ENCODE assay signal across 25 mouse cellular contexts in genomic region chr10:85329382-85329781, GRCm38 (mm10). TPM values are rescaled to one million over a fixed set of nuclear protein-coding genes. Genes with fewer than 3 reads are reported as not detected.
A peak's percentile ranks its signal among the peaks of the same experiment; 100 is the strongest.
DNase-seq lines count a peak whose midpoint lies in the region; ATAC-seq and TF ChIP-seq lines count a peak whose summit lies in the region.
"Had no signal": no experiment of that assay in that cellular context is flagged by ENCODE, and none has a peak within 500 bp of the region (broad histone marks: within the 10 kb centered on the region; RNA-seq: fewer than 3 reads in every experiment).

No protein-coding gene starts in this region.

- no peak overlapping the region for H3K4me2 ChIP-seq in hindbrain, embryonic 15.5 days
- no peak overlapping the region for H3K4me2 ChIP-seq in hindbrain, embryonic 11.5 days (replicated peaks; ENCODE audit: low read depth, low read length)
- H3K4me2 ChIP-seq: forebrain, embryonic 13.5 days; heart, embryonic 13.5 days; intestine, embryonic 15.5 days had no signal

- no peaks in the 10 kb centered on the region for H3K9me3 ChIP-seq in hindbrain, embryonic 15.5 days
- H3K9me3 ChIP-seq in hindbrain, embryonic 11.5 days (ENCODE audit: control insufficient read depth, low read length), result no peaks in the 10 kb centered on the region
- H3K9me3 ChIP-seq: forebrain, embryonic 10.5 days; forebrain, embryonic 13.5 days; heart, embryonic 10.5 days; heart, embryonic 13.5 days; intestine, embryonic 15.5 days had no signal

- no peak overlapping the region for H3K9ac ChIP-seq in hindbrain, embryonic 15.5 days
- H3K9ac ChIP-seq in hindbrain, embryonic 11.5 days (ENCODE audit: low read depth, low read length), result no peak overlapping the region
- H3K9ac ChIP-seq: forebrain, embryonic 13.5 days; heart, embryonic 13.5 days; intestine, embryonic 15.5 days had no signal

- H3K4me3 ChIP-seq in hindbrain, embryonic 15.5 days, result no peak overlapping the region
- no peak overlapping the region for H3K4me3 ChIP-seq in hindbrain, embryonic 11.5 days (ENCODE audit: low read depth, low read length)
- H3K4me3 ChIP-seq in left cerebral cortex, adult 2 months, result no peak overlapping the region
- H3K4me3 ChIP-seq: forebrain, embryonic 10.5 days; forebrain, embryonic 13.5 days; heart, adult 2 months; heart, embryonic 10.5 days; heart, embryonic 13.5 days; intestine, embryonic 15.5 days had no signal

- TF ChIP-seq CTCF in left cerebral cortex, adult 2 months (IDR thresholded peaks at IDR 0.05), result no peak
- TF ChIP-seq CTCF in brain, embryonic 14.5 days (IDR thresholded peaks at IDR 0.05; ENCODE audit: borderline replicate concordance, extremely low read depth, insufficient read depth, insufficient read length), result no peak

- no peak for ATAC-seq in cerebellum, adult (ENCODE audit: insufficient number of reproducible peaks, low FRiP score, low TSS enrichment)
- ATAC-seq in hindbrain, embryonic 15.5 days (ENCODE audit: low FRiP score, low read depth), result 0 out of 2 replicates have a peak, but pooled peaks have one; percentile 34
- no peak for ATAC-seq in hindbrain, embryonic 11.5 days (ENCODE audit: low FRiP score)
- ATAC-seq: CD4-positive, CD25-positive, alpha-beta regulatory T cell, adult 4 months; forebrain, embryonic 13.5 days; forebrain, embryonic 16.5 days; intestine, embryonic 15.5 days had no signal

- WGBS in hindbrain, embryonic 15.5 days, result 67% methylated on average over 3 of the region's 3 CpGs
- 82% methylated on average over 3 of the region's 3 CpGs for WGBS in hindbrain, embryonic 11.5 days

- H3K27me3 ChIP-seq in hindbrain, embryonic 15.5 days, result no peaks in the 10 kb centered on the region
- no peaks in the 10 kb centered on the region for H3K27me3 ChIP-seq in hindbrain, embryonic 11.5 days (ENCODE audit: control insufficient read depth, insufficient read depth, low read length)
- H3K27me3 ChIP-seq: forebrain, embryonic 13.5 days; heart, embryonic 13.5 days; intestine, embryonic 15.5 days had no signal

- DNase-seq in cerebellum, postnatal 14 days, result peak; percentile 78 to 89
- no peak for DNase-seq in hindbrain, embryonic 11.5 days (ENCODE audit: low spot score)
- peak; percentile 95 for DNase-seq in left cerebral cortex, postnatal 4 days
- DNase-seq in left cerebral cortex, adult 2 months (ENCODE audit: extremely low spot score in 1 of 2, low spot score in 2 of 2), result no peak
- peak; percentile 19 for DNase-seq in brain, embryonic 14.5 days (ENCODE audit: low read depth)
- no peak for DNase-seq in adrenal gland, adult 18-20 months (ENCODE audit: low spot score in 2 of 2)
- DNase-seq: adrenal gland, adult 8-10 months; adrenal gland, postnatal 25 days; gastrocnemius, postnatal 10 days; gastrocnemius, postnatal 36 days; heart, adult 2 months; heart, postnatal 14 days; heart, postnatal 4 days; kidney, adult 18-20 months; kidney, adult 9 months had no signal

- no peak for TF ChIP-seq POLR2A in brain, embryonic 14.5 days (IDR thresholded peaks at IDR 0.05; ENCODE audit: borderline replicate concordance, extremely low read depth, insufficient read depth, insufficient read length, poor library complexity, severe bottlenecking)

- intact Hi-C loops in left cerebral cortex, postnatal 4 days (cut with DNase I), result no loop called here
- intact Hi-C loops in left cerebral cortex, adult 2 months (cut with DNase I), result no loop called here

- no peaks in the 10 kb centered on the region for H3K4me1 ChIP-seq in hindbrain, embryonic 15.5 days (replicated peaks)
- H3K4me1 ChIP-seq in hindbrain, embryonic 11.5 days (replicated peaks; ENCODE audit: control insufficient read depth, insufficient read depth, low read length), result no peaks in the 10 kb centered on the region
- H3K4me1 ChIP-seq: forebrain, embryonic 13.5 days; heart, embryonic 13.5 days; intestine, embryonic 15.5 days had no signal

- H3K27ac ChIP-seq in hindbrain, embryonic 15.5 days (replicated peaks), result no peak overlapping the region
- no peak overlapping the region for H3K27ac ChIP-seq in hindbrain, embryonic 11.5 days (ENCODE audit: low read depth, low read length)
- H3K27ac ChIP-seq in left cerebral cortex, adult 2 months, result no peak overlapping the region
- H3K27ac ChIP-seq: forebrain, embryonic 10.5 days; forebrain, embryonic 13.5 days; heart, adult 2 months; heart, embryonic 10.5 days; heart, embryonic 13.5 days; intestine, embryonic 15.5 days had no signal

- no peaks in the 10 kb centered on the region for H3K36me3 ChIP-seq in hindbrain, embryonic 15.5 days
- H3K36me3 ChIP-seq in hindbrain, embryonic 11.5 days (ENCODE audit: control insufficient read depth, insufficient read depth, low read length), result no peaks in the 10 kb centered on the region
- H3K36me3 ChIP-seq: forebrain, embryonic 10.5 days; heart, embryonic 10.5 days; heart, embryonic 13.5 days; intestine, embryonic 15.5 days had no signal

RNA-seq across cellular contexts. Expression of gene Btbd11, which starts 57.2 kb away (rescaled TPM):
- 23.2 and 26.9 TPM in 2 replicates for polyA plus RNA-seq in hindbrain, embryonic 15.5 days (2015; fragmentation: Nextera tagmentation; extraction: Ambion mirVana)
- 8.2 and 8.3 TPM in 2 replicates for polyA plus RNA-seq in hindbrain, embryonic 11.5 days (2014; fragmentation: Nextera tagmentation; extraction: Ambion mirVana)
- total RNA-seq in left cerebral cortex, postnatal 4 days (2021), result 10 to 100 TPM; 25.4 to 29.7 TPM
- 10 to 100 TPM; 26.9 to 33.7 TPM for total RNA-seq in left cerebral cortex, adult 2 months (2021)
- 16.4 and 24.5 TPM in 2 replicates for polyA plus RNA-seq in brain, embryonic 14.5 days (2012; rRNA removed)
- total RNA-seq in adrenal gland, adult 18-20 months (2021), result 1 to 10 TPM; 5.3 to 6.0 TPM
- total RNA-seq: MEL had no signal

Comparison
In these comparisons a context has a peak if more than half of its experiments do, and no peak if none do; other contexts are left out.
1. DNase-seq: peak in cerebellum, postnatal 14 days (2 of 2), left cerebral cortex, postnatal 4 days (single experiment) and brain, embryonic 14.5 days (single experiment); none in hindbrain, embryonic 11.5 days (single experiment), left cerebral cortex, adult 2 months (0 of 2) and adrenal gland, adult 18-20 months (0 of 2).